Mouse (Mus musculus) neural tube, embryonic 13.5 days (tissue): Measurements from ENCODE around the gene A730049H05Rik. TPM values are rescaled to one million over a fixed set of nuclear protein-coding genes. Genes with fewer than 3 reads are reported as not detected.

ENCODE experiments used
- ATAC-seq: fragments of 200-750 bp; cut with Nextera tagmentation; 2 replicates; pipeline ENCODE4 v1.8.0; 2017; ENCODE audit warnings: low read depth, mild to moderate bottlenecking, moderate TSS enrichment, moderate library complexity
- H3K27ac ChIP-seq: fragments of 300-500 bp; sonication (generic); replicated peaks from 2 replicates; pipeline ENCODE4 v1.5.1; 2015; ENCODE audit warnings: moderate library complexity, mild to moderate bottlenecking, inconsistent platforms
- H3K27me3 ChIP-seq: fragments of 300-500 bp; sonication (generic); 2 replicates; pipeline ENCODE4 v1.6.1; 2015; ENCODE audit warnings: mild to moderate bottlenecking, inconsistent platforms
- H3K36me3 ChIP-seq: fragments of 300-500 bp; sonication (generic); 2 replicates; pipeline ENCODE4 v1.6.1; 2015; ENCODE audit warnings: mild to moderate bottlenecking, inconsistent platforms
- H3K4me1 ChIP-seq: fragments of 300-500 bp; sonication (generic); replicated peaks from 2 replicates; pipeline ENCODE4 v1.6.1; 2015; ENCODE audit warnings: inconsistent platforms
- H3K4me2 ChIP-seq: fragments of 300-500 bp; sonication (generic); 2 replicates; pipeline ENCODE4 v1.6.1; 2015; ENCODE audit warnings: inconsistent platforms, mild to moderate bottlenecking, moderate library complexity
- H3K4me3 ChIP-seq: fragments of 300-500 bp; sonication (generic); 2 replicates; pipeline ENCODE4 v1.5.1; 2015; ENCODE audit warnings: mild to moderate bottlenecking, inconsistent platforms
- H3K9ac ChIP-seq: fragments of 300-500 bp; sonication (generic); 2 replicates; pipeline ENCODE4 v1.6.1; 2015; ENCODE audit warnings: moderate library complexity, mild to moderate bottlenecking, inconsistent platforms
- H3K9me3 ChIP-seq: fragments of 300-500 bp; sonication (generic); 2 replicates; pipeline ENCODE4 v1.6.1; 2016; ENCODE audit warnings: inconsistent platforms
- WGBS: fragments of 180-500 bp; shearing (Covaris S2); methylation state at CpG from one replicate; pipeline ENCODE4 v1.1.7; 2015; 5-methylcytosine and 5-hydroxymethylcytosine counted together
- polyA plus RNA-seq: library from polyadenylated mRNA; unstranded; fragments of >200 nt; fragmentation: Nextera tagmentation; extraction: Ambion mirVana; gene quantifications from 2 replicates; pipeline ENCODE4 v1.2.1, GENCODE M21; 2015

A730049H05Rik gene
- polyA plus RNA-seq, 1 experiment from 2014 or later: 0.46 TPM

DNA sequence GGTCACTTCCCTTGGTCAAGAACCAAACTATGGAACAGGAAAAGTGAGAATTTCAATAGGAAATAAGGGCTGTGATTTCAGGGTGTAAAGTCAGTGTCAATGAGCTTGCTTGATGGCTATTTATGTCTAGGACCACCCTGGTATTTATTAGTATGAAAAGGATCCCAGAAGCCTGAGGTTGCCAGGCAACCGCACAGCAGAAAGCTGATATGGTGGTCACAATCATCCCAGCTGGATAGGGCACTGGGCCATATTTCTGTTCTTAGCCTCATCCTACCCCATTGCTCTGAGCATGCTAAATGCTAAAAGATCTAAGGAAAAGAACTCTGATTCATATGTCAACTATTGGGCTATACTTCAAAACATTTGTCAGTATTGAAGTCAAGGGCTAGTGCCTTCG lies 14.8 kb downstream of the A730049H05Rik start:
- 88% methylated on average over 2 of the region's 2 CpGs for WGBS

DNA sequence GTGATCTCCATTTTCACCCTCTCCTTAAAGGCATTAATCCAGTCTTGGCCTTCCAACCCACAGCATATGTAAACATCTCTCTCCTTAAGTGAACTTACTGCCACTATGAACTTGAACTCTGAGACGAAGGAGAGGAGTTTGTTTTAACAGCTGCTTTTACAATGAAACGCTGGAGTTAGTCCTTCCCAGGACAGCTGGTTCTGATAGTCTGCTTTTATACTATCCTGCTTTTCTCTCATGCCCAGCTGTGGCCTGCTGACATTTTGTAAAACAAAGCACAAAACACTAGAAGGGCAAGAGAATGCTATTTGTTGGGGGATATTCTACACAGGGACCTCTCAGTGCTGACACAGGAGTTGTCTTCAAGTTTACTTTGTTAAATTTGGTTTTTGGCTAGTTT lies 25.7 kb downstream of the A730049H05Rik start:
- no peaks in the 10 kb centered on the region for H3K9me3 ChIP-seq
- 22% methylated on average over 2 of the region's 2 CpGs for WGBS
- no peak for ATAC-seq
- no peaks in the 10 kb centered on the region for H3K4me1 ChIP-seq
- no peak overlapping the region for H3K27ac ChIP-seq
- no peak overlapping the region for H3K4me3 ChIP-seq
- H3K27me3 ChIP-seq: no peaks in the 10 kb centered on the region
- no peak overlapping the region for H3K4me2 ChIP-seq
- no peak overlapping the region for H3K9ac ChIP-seq
- H3K36me3 ChIP-seq: no peaks in the 10 kb centered on the region

More for the DNA sequence above, 14.8 kb downstream of the A730049H05Rik start:
- no peak overlapping the region for H3K27ac ChIP-seq
- H3K4me2 ChIP-seq: no peak overlapping the region
- no peak overlapping the region for H3K9ac ChIP-seq
- no peak overlapping the region for H3K4me3 ChIP-seq
- H3K27me3 ChIP-seq: no peaks in the 10 kb centered on the region
- H3K4me1 ChIP-seq: no peaks in the 10 kb centered on the region
- H3K9me3 ChIP-seq: no peaks in the 10 kb centered on the region
- H3K36me3 ChIP-seq: no peaks in the 10 kb centered on the region
- ATAC-seq: no peak

DNA sequence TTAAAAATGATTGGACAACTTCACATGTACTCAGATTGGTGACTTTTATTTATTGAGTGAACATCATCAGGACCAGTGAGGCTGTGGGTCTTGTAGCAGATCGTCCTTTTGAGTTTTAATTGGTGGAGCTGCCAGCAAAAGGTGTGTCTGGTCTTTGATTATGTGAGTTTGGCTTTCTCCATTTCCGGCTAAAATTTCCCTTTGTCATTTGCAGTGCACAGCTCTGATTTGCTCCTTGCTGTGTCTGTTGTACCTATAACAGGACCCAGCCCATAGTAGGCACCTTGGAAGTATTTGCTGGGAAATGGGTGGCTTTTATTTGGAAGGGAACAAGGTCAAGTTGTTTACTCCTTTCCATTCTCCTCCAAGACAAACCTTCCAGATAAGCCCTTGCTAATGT lies 27.2 kb downstream of the A730049H05Rik start:
- H3K27me3 ChIP-seq: no peaks in the 10 kb centered on the region
- no peaks in the 10 kb centered on the region for H3K9me3 ChIP-seq
- no peak overlapping the region for H3K27ac ChIP-seq
- 80% methylated on average over 2 of the region's 2 CpGs for WGBS
- no peak overlapping the region for H3K4me3 ChIP-seq
- no peaks in the 10 kb centered on the region for H3K36me3 ChIP-seq
- H3K9ac ChIP-seq: no peak overlapping the region
- no peaks in the 10 kb centered on the region for H3K4me1 ChIP-seq
- ATAC-seq: no peak
- no peak overlapping the region for H3K4me2 ChIP-seq

DNA sequence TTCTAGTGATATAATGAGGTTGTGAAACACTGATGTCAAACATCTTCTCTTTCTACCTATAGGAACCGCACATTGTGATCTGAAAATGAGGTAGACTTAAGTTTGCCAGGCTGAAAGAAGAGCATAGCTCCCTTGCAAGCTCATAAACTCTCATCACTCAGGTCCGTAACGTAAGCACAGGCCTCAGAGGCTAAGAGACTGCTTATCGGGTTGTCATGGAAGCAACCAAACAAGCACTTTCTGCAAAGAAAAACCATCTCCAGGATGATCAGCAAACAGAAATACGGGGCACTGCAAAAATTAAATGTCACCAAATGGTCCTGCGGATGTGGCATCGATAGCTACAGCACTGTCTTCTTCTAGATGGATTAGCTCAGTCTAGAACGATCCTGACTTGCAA lies 29.6 kb downstream of the A730049H05Rik start:
- 90% methylated on average over 8 of the region's 8 CpGs for WGBS
- H3K36me3 ChIP-seq: no peaks in the 10 kb centered on the region
- H3K4me1 ChIP-seq: peaks cover 7% of the 10 kb centered on the region
- no peaks in the 10 kb centered on the region for H3K9me3 ChIP-seq
- no peak overlapping the region for H3K4me2 ChIP-seq
- H3K9ac ChIP-seq: no peak overlapping the region
- no peak overlapping the region for H3K4me3 ChIP-seq
- no peaks in the 10 kb centered on the region for H3K27me3 ChIP-seq
- ATAC-seq: no peak
- no peak overlapping the region for H3K27ac ChIP-seq

DNA sequence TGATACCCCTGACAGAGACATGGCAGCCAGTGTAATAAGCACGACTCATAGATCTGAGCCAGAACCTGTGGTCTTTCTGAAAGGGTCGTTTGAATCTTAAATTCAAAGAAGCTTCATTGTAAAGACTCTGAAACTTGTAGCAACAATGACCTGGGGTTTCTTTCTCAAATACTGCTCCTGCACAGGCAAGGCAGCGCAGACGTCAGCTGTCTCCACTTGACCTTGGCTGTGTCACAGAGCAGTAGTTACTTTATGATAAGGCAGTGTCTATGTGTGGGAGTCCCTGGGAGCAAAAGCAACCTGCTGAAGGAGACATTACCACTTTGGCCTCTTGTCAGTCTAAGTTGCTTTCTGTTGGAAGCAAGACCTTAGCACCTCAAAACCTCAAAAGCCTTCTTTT lies 30.3 kb downstream of the A730049H05Rik start:
- no peak overlapping the region for H3K4me3 ChIP-seq
- no peaks in the 10 kb centered on the region for H3K27me3 ChIP-seq
- ATAC-seq: no peak
- H3K27ac ChIP-seq: no peak overlapping the region
- H3K4me1 ChIP-seq: peaks cover 7% of the 10 kb centered on the region
- no peaks in the 10 kb centered on the region for H3K36me3 ChIP-seq
- no peaks in the 10 kb centered on the region for H3K9me3 ChIP-seq
- no peak overlapping the region for H3K9ac ChIP-seq
- no peak overlapping the region for H3K4me2 ChIP-seq
- WGBS: 62% methylated on average over 4 of the region's 4 CpGs

DNA sequence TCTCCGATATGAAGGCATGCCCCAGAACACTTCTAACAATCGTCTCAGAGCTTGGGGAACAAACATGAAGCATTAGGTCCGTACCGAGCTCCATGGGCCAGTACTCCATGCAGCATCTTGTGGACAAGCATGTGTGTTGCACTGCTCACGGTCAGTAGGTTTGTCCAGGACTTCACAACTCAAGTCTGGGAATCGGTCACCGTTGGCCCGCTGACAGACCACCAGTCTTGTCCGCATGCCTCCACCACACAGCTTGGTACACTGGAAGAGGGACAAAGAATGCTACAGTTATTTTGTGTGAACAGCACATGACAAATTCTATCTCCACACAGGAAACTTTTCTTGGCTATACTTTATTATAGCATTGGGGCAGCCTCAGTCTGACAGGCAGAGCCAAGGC lies 32.9 kb downstream of the A730049H05Rik start:
- no peak for ATAC-seq
- Histone ChIP-seq H3K27me3 (no peaks in the 10 kb centered on the region), H3K4me3 (no peak overlapping the region), H3K4me2 (no peak overlapping the region), H3K27ac (no peak overlapping the region), H3K9ac (no peak overlapping the region), H3K4me1 (peaks cover 7% of the 10 kb centered on the region), H3K9me3 (no peaks in the 10 kb centered on the region), H3K36me3 (no peaks in the 10 kb centered on the region)
- 93% methylated on average over 9 of the region's 9 CpGs for WGBS

DNA sequence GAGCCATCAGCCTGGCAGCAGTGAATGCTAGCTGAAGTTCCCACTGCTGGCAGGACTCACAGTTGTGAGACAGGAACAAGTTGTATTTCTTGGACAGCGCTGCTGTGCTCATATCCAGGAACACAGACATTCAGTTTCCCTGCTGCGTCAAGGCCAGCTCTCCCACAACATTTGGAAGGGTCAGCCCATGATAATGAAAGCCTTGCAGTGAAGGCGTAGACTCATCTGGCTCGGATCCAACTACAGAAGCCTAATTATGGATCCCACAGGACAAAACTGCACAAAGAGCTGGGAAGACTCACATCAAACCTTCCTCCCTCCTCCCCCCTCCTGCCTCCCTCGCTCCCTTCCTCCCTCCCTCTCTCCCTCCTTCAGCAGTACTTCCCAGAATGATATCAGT lies 34.0 kb downstream of the A730049H05Rik start:
- Histone ChIP-seq H3K9me3 (no peaks in the 10 kb centered on the region), H3K9ac (no peak overlapping the region), H3K36me3 (no peaks in the 10 kb centered on the region), H3K27ac (no peak overlapping the region), H3K4me2 (no peak overlapping the region), H3K27me3 (no peaks in the 10 kb centered on the region), H3K4me3 (no peak overlapping the region), H3K4me1 (peaks cover 7% of the 10 kb centered on the region)
- WGBS: 20% methylated on average over 5 of the region's 5 CpGs
- peak; percentile 63 for ATAC-seq

DNA sequence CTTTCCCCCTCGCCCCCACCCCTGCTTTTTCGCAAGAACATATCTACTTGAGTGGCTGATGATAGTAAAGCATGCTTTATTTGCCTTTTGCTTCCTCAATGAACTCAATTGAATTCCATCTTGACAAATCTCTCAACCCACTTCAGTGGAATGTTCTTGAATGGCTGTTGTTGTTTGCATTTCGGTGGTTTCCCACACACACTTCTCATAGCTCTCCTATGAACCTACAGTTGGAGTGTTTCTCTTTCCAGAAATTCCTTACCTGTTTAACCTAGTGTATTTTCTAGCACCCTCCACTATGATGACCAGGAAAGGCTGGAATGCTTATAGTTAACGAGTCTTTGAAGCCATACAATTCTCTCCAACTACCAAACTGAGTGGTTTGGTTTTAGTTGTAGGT lies 38.6 kb downstream of the A730049H05Rik start:
- peaks cover 7% of the 10 kb centered on the region for H3K4me1 ChIP-seq
- no peak overlapping the region for H3K4me3 ChIP-seq
- whole genome bisulfite sequencing: 90% methylated on average over 4 of the region's 4 CpGs
- H3K27ac ChIP-seq: no peak overlapping the region
- H3K9ac ChIP-seq: no peak overlapping the region
- no peak for ATAC-seq
- no peaks in the 10 kb centered on the region for H3K36me3 ChIP-seq
- H3K27me3 ChIP-seq: no peaks in the 10 kb centered on the region
- no peak overlapping the region for H3K4me2 ChIP-seq
- H3K9me3 ChIP-seq: no peaks in the 10 kb centered on the region

DNA sequence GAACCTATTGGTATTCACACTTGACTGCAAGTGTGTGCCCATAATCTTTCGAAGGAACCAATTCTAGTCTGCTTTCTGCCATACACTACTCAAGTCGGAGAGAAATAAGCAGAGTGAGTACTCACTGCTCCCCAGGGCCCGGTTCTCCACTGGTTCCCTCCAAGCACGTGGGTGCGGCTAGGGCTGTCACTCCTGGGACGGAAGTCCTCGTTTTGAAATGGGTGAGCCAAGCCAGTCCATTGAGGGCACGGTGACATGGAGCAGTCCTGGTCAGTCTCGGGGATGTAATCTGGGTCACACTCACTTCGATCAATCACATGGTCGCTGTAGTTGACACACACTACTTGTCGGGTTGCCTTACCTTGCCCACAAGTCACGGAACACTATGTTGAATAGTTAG lies 41.5 kb downstream of the A730049H05Rik start:
- Histone ChIP-seq H3K36me3 (no peaks in the 10 kb centered on the region), H3K4me2 (no peak overlapping the region), H3K4me1 (no peaks in the 10 kb centered on the region), H3K9me3 (no peaks in the 10 kb centered on the region), H3K27ac (no peak overlapping the region), H3K4me3 (no peak overlapping the region), H3K9ac (no peak overlapping the region), H3K27me3 (no peaks in the 10 kb centered on the region)
- 90% methylated on average over 13 of the region's 13 CpGs for WGBS
- no peak for ATAC-seq

DNA sequence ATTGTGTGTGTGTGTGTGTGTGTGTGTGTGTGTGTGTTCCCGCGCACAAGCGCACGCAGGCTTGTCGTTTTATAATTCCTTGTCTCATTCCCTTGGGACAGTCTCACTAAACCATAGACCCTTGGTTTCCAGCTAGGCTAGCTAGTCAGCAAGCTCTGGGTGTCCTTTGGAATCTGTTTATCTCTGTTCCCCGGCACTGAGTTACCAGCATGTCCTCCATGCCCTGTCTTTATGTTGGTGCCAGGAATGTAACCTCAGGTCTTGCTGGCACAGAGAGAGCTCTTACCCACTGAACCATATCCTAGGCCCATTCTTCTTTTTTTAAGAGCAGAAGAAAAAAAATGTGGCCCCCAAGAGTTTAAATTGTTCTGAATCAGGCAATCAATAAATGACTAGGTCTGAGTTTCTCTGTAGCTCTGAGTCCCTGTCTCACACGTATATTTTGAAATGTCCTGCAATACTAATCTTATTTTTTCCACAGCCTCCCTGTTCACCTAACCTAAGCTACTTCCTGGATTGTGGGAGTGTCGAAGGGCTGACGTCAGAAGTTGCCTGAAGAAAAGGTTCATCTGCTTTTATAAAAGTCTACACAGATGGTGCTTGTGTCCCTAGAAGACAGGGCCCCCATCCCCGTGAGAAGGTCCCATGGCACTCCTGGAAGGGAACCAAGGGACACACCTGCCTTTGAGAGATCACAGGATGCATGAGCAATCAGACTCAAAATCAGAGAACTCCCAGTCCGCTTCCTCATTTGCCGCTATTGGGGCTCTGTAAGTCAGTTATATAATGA lies 42.6 kb downstream of the A730049H05Rik start:
- Histone ChIP-seq H3K36me3 (no peaks in the 10 kb centered on the region), H3K4me1 (no peaks in the 10 kb centered on the region), H3K27me3 (no peaks in the 10 kb centered on the region), H3K4me2 (no peak overlapping the region), H3K27ac (no peak overlapping the region), H3K9ac (no peak overlapping the region), H3K9me3 (no peaks in the 10 kb centered on the region), H3K4me3 (no peak overlapping the region)
- ATAC-seq: no peak
- 84% methylated on average over 12 of the region's 12 CpGs for WGBS

DNA sequence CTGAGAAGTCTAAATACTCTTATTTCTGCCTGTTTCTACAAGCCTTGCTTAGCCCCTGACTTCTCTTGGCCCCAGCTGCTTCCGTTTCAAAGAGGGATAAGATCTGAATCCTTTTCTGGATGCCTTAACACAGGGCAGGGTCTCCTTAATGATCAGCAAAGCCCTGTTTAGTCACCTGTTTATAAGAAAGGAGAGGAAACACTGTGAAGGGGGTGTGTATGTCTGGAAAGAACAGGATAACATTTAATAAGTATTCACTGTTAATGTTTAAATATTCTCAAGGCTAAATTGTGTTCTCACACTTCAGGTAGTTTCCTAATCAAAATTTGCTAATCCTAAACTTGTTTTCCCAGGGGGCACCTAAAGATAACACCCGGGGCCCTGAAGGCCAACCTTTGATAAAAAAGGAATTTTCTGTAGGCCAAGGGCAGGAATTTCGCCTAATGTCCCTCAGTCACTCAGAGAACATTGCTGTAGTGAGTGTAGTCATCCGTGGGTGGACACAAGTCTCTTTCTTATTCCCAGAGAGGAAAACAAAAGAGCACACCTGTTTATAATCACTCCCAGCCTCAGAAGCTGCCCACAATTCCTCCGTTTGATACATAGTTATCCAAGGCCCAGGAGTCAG lies 44.1 kb downstream of the A730049H05Rik start:
- Histone ChIP-seq H3K27ac (no peak overlapping the region), H3K36me3 (no peaks in the 10 kb centered on the region), H3K9me3 (no peaks in the 10 kb centered on the region), H3K4me2 (no peak overlapping the region), H3K27me3 (no peaks in the 10 kb centered on the region), H3K4me3 (no peak overlapping the region), H3K9ac (no peak overlapping the region), H3K4me1 (no peaks in the 10 kb centered on the region)
- 83% methylated on average over 5 of the region's 5 CpGs for WGBS
- ATAC-seq: no peak

DNA sequence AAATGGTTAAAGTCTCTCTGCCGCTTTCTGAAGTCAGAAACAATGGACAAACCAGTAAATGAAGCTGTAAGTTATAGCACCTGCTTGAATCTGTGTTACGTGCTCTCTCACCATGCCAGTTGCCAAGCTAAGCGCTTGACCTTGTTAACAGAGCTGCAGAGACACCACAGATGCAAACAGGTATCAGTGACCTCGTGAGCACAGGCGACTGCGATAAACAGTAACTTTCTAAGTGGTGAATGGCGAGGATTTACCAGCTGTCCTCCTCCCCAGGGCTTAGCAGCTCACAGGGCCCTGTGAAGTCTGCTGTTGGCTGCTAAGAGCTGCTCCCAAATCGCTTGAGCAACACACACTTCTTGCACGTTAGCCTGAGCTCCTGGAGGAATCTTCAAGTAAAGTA lies 46.3 kb downstream of the A730049H05Rik start:
- H3K4me1 ChIP-seq: no peaks in the 10 kb centered on the region
- H3K36me3 ChIP-seq: no peaks in the 10 kb centered on the region
- WGBS: 77% methylated on average over 9 of the region's 9 CpGs
- no peak for ATAC-seq
- no peaks in the 10 kb centered on the region for H3K9me3 ChIP-seq
- H3K9ac ChIP-seq: no peak overlapping the region
- H3K27ac ChIP-seq: no peak overlapping the region
- H3K27me3 ChIP-seq: no peaks in the 10 kb centered on the region
- no peak overlapping the region for H3K4me3 ChIP-seq
- no peak overlapping the region for H3K4me2 ChIP-seq
